Mouse (Mus musculus): ENCODE data around the gene Prdx1. TPM values are rescaled to one million over a fixed set of nuclear protein-coding genes. Genes with fewer than 3 reads are reported as not detected.

Prdx1 gene
- total RNA-seq, 2 experiments from 2014 or later = 476 to 489 TPM

DNA sequence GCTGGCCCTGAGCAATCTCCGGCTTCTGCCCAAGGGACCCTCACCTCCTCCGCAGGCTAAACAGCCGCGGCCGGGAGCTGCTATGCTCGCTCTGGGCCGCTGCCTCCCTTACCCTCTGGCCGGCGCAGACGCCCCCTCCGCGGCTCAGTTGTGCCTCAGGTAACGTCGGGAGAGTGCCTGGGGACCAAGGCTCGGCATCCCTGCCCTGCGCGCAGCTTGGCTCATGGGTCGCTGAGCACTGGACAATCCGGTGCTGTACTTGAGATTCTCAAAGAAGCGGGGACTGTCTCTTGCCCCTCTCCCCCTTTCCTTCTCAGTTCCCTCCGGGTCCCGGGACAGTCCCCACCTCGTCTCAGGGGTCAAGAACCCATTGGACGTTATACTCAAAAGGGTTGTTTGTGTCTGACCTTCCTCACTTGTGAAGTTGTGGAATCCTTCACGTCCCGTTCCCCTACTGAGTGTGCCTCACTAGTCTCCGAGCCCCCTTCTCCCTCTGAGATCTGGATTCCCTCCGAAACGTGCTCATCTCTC is 35.8 kb downstream of the Prdx1 start:
- intact Hi-C loops (cut with DNase I) = loop anchor here (10.0 kb wide), 1 partner anchor 154 kb away; the partner anchor contains the start of gene Zswim5
- DNase-seq = no peak

DNA sequence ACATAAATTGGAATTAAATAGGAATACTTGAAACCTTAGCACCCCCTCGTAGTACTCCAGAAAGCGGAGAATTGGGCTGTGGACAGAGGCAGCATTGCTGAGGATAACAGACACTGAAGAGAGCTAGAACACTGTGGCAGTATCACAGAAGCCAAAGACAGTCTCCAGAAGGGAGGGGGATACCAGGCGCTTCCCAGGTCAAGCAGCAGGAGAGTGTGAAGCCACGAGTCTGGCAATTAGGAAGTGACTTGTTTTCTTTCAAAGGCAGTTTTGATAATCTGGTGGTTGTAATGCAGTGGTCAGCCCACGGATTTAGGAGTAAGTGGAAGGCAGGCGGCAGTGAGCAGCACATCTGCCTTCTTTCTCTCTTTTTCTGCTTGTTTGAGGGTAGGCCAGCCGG is 36.9 kb downstream of the Prdx1 start:
- no peak for DNase-seq
- intact Hi-C loops (cut with DNase I) = loop anchor here (10.0 kb wide), 1 partner anchor 153 kb away; the partner anchor contains the start of gene Zswim5

DNA sequence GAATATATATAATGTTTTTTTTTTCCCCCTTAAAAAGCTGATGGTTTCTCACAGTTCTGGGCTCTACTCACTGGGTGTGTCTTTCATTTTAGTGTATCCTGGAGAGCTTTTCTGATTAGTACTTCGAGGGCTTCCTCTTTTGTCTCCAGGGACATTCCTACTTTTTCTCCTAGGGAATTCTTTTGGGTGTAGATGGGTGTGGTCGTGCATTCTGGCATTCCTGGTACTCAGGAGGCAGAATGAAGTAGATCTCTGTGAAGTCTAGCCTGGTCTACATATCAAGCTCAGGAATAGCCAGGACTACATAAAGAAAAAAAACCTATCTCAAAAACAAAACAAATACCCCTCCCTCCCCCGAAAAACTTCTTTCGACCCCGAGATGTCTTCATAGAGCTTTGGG is 40.1 kb downstream of the Prdx1 start:
- no peak for DNase-seq
- intact Hi-C loops (cut with DNase I) = loop anchor here (10.0 kb wide), 1 partner anchor 149 kb away; the partner anchor contains the start of gene Zswim5

DNA sequence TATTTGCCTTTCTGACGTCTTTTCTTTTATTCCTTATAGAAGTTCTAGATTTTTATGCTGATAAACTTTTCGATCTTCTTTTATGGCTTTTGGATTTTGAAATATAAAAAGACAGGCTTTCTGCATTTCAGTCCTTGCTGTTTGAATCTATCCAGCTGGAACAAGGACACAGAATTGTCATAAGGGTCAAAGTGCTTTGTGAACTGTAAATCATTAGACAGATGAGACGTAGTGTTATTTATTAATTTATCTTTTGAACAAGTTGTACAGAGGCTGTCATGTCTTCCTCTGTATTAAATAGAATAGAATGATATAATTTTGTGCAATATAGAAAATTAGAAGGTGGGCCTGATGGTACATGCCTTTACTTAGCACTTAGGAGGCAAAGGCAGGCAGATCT is 42.1 kb downstream of the Prdx1 start:
- intact Hi-C loops (cut with DNase I) = loop anchor here (10.0 kb wide), 1 partner anchor 147 kb away; the partner anchor contains the start of gene Zswim5
- no peak for DNase-seq

DNA sequence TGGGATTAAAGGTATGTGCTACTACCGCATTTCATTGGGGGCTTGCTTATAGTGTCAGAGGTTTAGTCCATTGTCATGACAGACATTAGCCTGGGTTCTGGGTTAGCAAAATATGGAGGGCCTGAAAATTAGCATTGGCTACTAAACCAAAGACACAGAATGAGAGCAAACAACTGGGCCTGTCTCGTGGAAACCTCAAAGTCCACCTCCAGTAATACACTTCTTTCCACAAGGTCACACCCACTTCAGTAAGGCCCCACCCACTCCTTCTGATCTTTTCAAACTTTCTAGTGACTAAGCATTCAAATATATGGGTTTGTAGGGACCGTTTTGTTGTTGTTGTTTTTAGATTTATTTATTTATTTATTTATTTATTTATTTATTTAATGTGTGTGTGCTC is 44.2 kb downstream of the Prdx1 start:
- intact Hi-C loops (cut with DNase I) = loop anchor here (10.0 kb wide), 1 partner anchor 145 kb away; the partner anchor contains the start of gene Zswim5
- no peak for DNase-seq

DNA sequence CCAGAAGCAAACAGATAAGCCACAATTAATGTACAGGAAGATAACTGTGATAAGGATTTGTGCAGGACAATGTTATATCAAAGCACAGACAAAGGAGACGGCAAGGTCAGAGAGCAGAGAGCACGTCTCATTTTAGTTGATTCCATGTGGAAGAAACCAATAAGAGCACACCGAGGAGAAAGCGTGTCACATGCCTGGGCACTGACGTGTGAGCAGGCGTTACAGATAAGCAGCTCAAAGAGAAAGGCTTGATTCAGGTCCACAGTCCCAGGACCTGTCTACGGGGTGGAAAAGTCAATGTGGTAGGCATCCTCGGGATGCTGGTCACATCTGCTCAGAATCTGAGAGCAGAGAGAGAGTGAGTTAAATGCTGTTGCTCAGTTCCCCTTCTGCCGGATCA is 45.7 kb downstream of the Prdx1 start:
- intact Hi-C loops (cut with DNase I) = no loop called here
- DNase-seq = no peak

DNA sequence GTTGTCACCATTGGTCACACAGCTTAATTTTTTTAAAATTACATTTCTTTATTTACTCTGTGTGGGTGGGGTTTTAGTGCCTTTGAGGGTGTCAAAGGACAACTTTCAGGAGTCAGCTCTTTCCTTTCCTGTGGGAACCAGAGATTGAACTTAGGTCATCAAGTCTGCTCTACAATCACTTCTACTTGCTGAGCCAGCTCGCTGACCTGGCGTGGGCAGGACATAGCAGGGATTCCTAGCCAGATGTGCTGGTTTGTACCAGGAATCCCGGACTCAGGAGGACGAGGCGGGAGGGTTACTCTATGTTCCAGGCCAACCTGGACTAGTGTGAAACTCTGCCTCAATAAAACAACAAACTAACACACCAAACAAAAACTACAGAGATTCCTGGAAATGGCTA is 47.0 kb downstream of the Prdx1 start:
- no peak for DNase-seq
- intact Hi-C loops (cut with DNase I) = no loop called here

DNA sequence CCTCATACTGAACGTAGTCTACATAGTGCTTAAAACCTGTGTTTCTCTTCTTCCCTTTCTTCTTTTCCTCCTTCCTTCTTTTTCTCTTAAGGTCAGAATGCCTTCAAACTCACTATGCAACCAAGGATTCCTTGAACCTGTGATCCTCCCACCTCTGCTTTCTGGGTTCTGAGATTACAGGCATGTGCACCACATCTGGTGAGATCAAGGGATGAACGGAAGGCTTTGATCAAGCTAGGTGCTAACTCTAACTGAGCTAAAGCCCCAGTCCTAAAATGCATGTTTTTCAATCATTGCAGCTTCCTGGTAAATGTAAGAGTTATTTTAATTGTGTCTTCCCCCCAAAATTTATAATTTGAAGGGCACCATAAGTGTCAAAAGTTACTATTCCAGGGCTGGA is 49.7 kb downstream of the Prdx1 start:
- DNase-seq = no peak
- intact Hi-C loops (cut with DNase I) = no loop called here

DNA sequence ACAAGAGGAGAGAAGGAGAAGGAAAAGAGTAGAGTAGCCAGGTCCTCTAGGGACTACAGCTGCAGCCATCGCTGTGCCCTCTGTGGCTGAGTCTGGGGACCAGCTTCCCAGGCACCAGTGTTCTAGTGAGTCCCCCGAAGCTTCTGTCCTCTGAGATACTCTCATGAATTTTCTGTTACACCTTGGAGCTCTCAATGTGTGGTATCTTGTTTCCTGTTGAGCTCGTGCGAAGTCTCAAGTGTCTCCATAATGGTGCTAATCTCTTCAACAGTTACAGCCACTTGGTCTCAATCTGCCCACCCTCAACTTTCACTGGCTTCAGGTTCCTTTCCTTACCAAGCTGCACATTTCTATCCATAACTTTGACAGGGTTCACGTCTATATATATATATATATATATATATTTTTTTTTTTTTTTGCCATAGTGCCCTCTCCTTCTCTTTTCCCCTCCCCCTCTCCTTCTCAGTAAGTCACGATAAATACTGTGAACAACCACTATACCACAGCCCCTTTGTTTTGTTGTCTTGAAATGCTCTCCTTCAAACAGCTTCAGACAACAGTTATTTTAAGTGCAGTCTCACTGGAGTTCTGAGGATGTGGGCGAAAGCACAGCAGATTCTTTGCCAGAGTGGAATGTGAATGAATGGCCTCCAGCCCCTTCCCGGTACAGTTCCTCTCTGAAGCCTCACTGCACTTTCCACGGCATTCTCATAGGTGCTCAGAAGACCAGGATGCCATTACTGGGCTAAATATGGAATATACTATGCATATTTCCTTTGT is 53.8 kb downstream of the Prdx1 start:
- DNase-seq = no peak
- intact Hi-C loops (cut with DNase I) = no loop called here

DNA sequence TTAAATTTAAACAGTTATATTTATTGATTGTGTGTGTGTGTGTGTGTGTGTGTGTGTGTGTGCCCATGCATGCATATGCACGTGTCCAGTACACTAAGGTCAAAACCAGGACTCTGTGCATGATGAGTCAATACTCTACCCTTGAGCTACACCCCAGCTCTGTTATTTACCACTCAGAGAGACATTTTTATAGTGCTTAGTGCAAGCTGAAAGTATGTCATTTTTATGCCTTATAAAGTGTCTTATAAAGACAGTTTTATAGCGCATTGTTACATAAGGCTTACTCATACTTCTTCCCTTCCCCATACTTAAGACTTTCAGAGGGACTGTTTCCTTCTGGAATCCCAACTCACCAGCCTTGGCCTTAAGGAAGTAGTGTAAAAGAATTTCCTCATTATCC is 64.4 kb downstream of the Prdx1 start:
- no peak for DNase-seq
- intact Hi-C loops (cut with DNase I) = no loop called here

Other genes with a start within 250 kb of the Prdx1 start
- gene Mast2, start 221.4 kb upstream of the Prdx1 start, total RNA-seq (2021) = 100 to 1,000 TPM; 121 to 129 TPM
- gene Ipp, start 178.0 kb upstream of the Prdx1 start, total RNA-seq (2021) = 10 to 100 TPM; 15.8 to 16.2 TPM
- gene Tmem69, start 129.6 kb upstream of the Prdx1 start, total RNA-seq (2021) = 10 to 100 TPM; 21.2 to 26.4 TPM
- gene Gpbp1l1, start 127.9 kb upstream of the Prdx1 start, total RNA-seq (2021) = 10 to 100 TPM; 65.4 to 83.1 TPM
- gene Ccdc17, start 88.9 kb upstream of the Prdx1 start, total RNA-seq (2021) = 1 to 10 TPM; 2.6 to 3.5 TPM
- gene Nasp, start 57.6 kb upstream of the Prdx1 start, total RNA-seq (2021) = 10 to 100 TPM; 18.6 to 25.5 TPM
- 100 to 1,000 TPM; 272 to 290 TPM for gene Akr1a1, start 33.9 kb upstream of the Prdx1 start, total RNA-seq (2021)
- gene Mmachc, start 22.9 kb downstream of the Prdx1 start, total RNA-seq (2021) = 10 to 100 TPM; 46.8 to 56.1 TPM
- gene Ccdc163, start 23.0 kb downstream of the Prdx1 start, total RNA-seq (2021) = 1 to 10 TPM; 5.7 to 6.2 TPM
- gene Tesk2, start 35.4 kb downstream of the Prdx1 start, total RNA-seq (2021) = 1 to 10 TPM; 1.9 to 2.5 TPM
- 1 to 10 TPM; 8.2 to 8.9 TPM for gene Toe1, start 122.1 kb downstream of the Prdx1 start, total RNA-seq (2021)
- 1 to 10 TPM in 1 of 2 experiments, under 1 TPM in 1; 0.60 to 2.0 TPM for gene Mutyh, start 122.2 kb downstream of the Prdx1 start, total RNA-seq (2021)
- gene Hpdl, start 136.2 kb downstream of the Prdx1 start, total RNA-seq (2021) = 1 to 10 TPM; 4.3 to 5.1 TPM
- gene Zswim5, start 191.8 kb downstream of the Prdx1 start, total RNA-seq (2021) = 1 to 10 TPM; 1.1 to 1.4 TPM

Data from heart, postnatal 36 days (tissue).